Mouse (Mus musculus) heart, adult 2 months (tissue): ENCODE results near the gene Dnajb13. TPM values are rescaled to one million over a fixed set of nuclear protein-coding genes. Genes with fewer than 3 reads are reported as not detected.
A peak's percentile ranks its signal among the peaks of the same experiment; 100 is the strongest.

Experiments used
- DNase-seq, 2 experiments: peaks; one replicate each; pipeline ENCODE4 v3.0.0; 2021
- H3K27ac ChIP-seq: fragments of 200-600 bp; 2 replicates; pipeline ENCODE4 v1.8.1; 2022
- H3K27me3 ChIP-seq: fragments of 200-500 bp; 2 replicates; pipeline ENCODE4 v1.6.1; 2012; ENCODE audit warnings: mild to moderate bottlenecking, low read length, inconsistent platforms, mixed read lengths; ENCODE audit not compliant: control insufficient read depth, insufficient read depth
- H3K36me3 ChIP-seq: fragments of 200-500 bp; 2 replicates; pipeline ENCODE4 v1.6.1; 2012; ENCODE audit warnings: low read length, inconsistent platforms; ENCODE audit not compliant: control insufficient read depth, insufficient read depth
- H3K4me1 ChIP-seq: fragments of 200-500 bp; 2 replicates; pipeline ENCODE4 v1.6.1; 2011; ENCODE audit warnings: low read length; ENCODE audit not compliant: control insufficient read depth, insufficient read depth
- H3K4me3 ChIP-seq: fragments of 200-600 bp; 2 replicates; pipeline ENCODE4 v1.8.1; 2022
- H3K79me2 ChIP-seq: fragments of 200-500 bp; replicated peaks from 2 replicates; pipeline ENCODE4 v1.6.1; 2012; ENCODE audit warnings: mild to moderate bottlenecking, inconsistent platforms, low read length, moderate library complexity, mixed read lengths; ENCODE audit not compliant: control insufficient read depth, insufficient read depth
- H3K9ac ChIP-seq: fragments of 200-500 bp; 2 replicates; pipeline ENCODE4 v1.6.1; 2012; ENCODE audit warnings: low read depth, mild to moderate bottlenecking, control low read depth, inconsistent platforms, low read length, mixed read lengths
- CTCF ChIP-seq: fragments of 200-600 bp; IDR thresholded peaks from 2 replicates; pipeline ENCODE4 v1.8.1; 2022; ENCODE audit warnings: antibody characterized with exemption, mild to moderate bottlenecking, moderate library complexity
- EP300 ChIP-seq: fragments of 200-500 bp; IDR thresholded peaks from 2 replicates; pipeline ENCODE4 v1.6.1; 2011; ENCODE audit warnings: low read depth, low read length, control low read depth; ENCODE audit not compliant: insufficient read depth
- POLR2A ChIP-seq: fragments of 200-500 bp; IDR thresholded peaks from 2 replicates; pipeline ENCODE4 v1.6.1; 2011; ENCODE audit warnings: mild to moderate bottlenecking, low read depth, low read length, control low read depth; ENCODE audit not compliant: insufficient read depth
- WGBS: fragments of 180-500 bp; shearing (Covaris S2); methylation state at CpG from one replicate; pipeline ENCODE4 v1.1.7; 2018; 5-methylcytosine and 5-hydroxymethylcytosine counted together
- intact Hi-C: fragments of 180-260 bp; cut with DNase I; formaldehyde crosslinking; loops from one replicate; pipeline ENCODE4 v1.15.1; 2025
- polyA plus RNA-seq: library from polyadenylated mRNA; depleted of rRNA; stranded (reverse); fragments of >200 nt; gene quantifications from 2 replicates; pipeline ENCODE4 v1.2.3, GENCODE M21; 2012
- total RNA-seq, 2 experiments: library from RNA; stranded (reverse); gene quantifications; 2 replicates each; pipeline ENCODE4 v1.2.3; 2021

The Dnajb13 gene
- total and polyA plus RNA-seq, 3 experiments = 1.2 TPM; not detected in 2

- TF ChIP-seq CTCF = no peak
- TF ChIP-seq EP300 = no peak
- TF ChIP-seq POLR2A = no peak
- Histone ChIP-seq H3K36me3 (no peaks in the 10 kb centered on the region), H3K4me3 (no peak overlapping the region), H3K27ac (no peak overlapping the region), H3K9ac (no peak overlapping the region), H3K4me1 (no peaks in the 10 kb centered on the region), H3K27me3 (no peaks in the 10 kb centered on the region), H3K79me2 (no peaks in the 10 kb centered on the region)
- no peak for DNase-seq
- intact Hi-C loops = no loop called here
- 73% methylated on average over 15 of the region's 15 CpGs for WGBS
These were observed 35.0 kb downstream of the Dnajb13 start for GRCm38 (mm10) chr7:100479823-100480164.

- H3K27ac ChIP-seq = no peak overlapping the region
- H3K4me1 ChIP-seq = no peaks in the 10 kb centered on the region
- DNase-seq = no peak
- no peak overlapping the region for H3K4me3 ChIP-seq
- intact Hi-C loops = no loop called here
- no peak overlapping the region for H3K9ac ChIP-seq
- H3K27me3 ChIP-seq = no peaks in the 10 kb centered on the region
- 79% methylated on average over 20 of the region's 20 CpGs for WGBS
- TF ChIP-seq POLR2A (no peak), CTCF (no peak), EP300 (no peak)
- no peaks in the 10 kb centered on the region for H3K36me3 ChIP-seq
- H3K79me2 ChIP-seq = no peaks in the 10 kb centered on the region
These were observed 35.5 kb downstream of the Dnajb13 start for GRCm38 (mm10) chr7:100479100-100479822.

DNA sequence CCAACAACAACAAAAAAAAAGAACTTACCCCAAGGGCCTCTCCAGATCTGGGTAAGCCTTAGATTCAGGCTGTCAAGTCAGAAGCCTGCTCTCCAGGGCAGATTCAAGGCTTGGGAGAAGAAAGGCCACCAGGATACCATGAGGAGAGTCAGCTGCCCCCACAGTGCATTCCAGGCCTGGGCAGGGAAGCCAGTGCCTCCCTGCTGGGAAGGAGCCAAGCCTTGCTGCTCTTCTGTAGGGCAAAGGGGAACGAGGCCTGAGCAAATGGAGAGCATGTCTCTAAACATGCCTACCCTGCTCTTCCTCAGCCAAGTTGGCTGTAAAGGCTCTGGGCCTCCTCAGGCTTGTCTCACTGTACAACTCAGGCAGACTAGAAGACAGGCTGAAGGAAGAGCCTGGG lies 40.1 kb downstream of the Dnajb13 start:
- peak; percentile 56 to 74 for DNase-seq
- no peaks in the 10 kb centered on the region for H3K79me2 ChIP-seq
- H3K4me3 ChIP-seq = peak overlapping the region; percentile 12; the same call in 1 of the 2 replicates
- TF ChIP-seq CTCF (no peak), EP300 (peak; percentile 66; the same call in 1 of the 2 replicates), POLR2A (0 out of 2 replicates have a peak, but pooled peaks have one; percentile 19)
- H3K4me1 ChIP-seq = peaks cover 2% of the 10 kb centered on the region; the same call in 1 of the 2 replicates
- peak overlapping the region; percentile 1; the same call in 1 of the 2 replicates for H3K9ac ChIP-seq
- 56% methylated on average over 1 of the region's 1 CpGs for WGBS
- no peaks in the 10 kb centered on the region for H3K27me3 ChIP-seq
- H3K36me3 ChIP-seq = no peaks in the 10 kb centered on the region
- H3K27ac ChIP-seq = peak overlapping the region; percentile 83
- intact Hi-C loops = no loop called here

- DNase-seq = no peak
These were observed 40.8 kb downstream of the Dnajb13 start for GRCm38 (mm10) chr7:100473846-100474454.

GRCm38 (mm10) chr7:100472777-100473176 lies 42.0 kb downstream of the Dnajb13 start, which contains the start of gene Ucp3:
Gene Ucp3, plus strand, starts transcription at chr7:100472990.
- Histone ChIP-seq H3K4me1 (peaks cover 2% of the 10 kb centered on the region; the same call in 1 of the 2 replicates), H3K4me3 (peak within 1 kb of the TSS; percentile 46), H3K27ac (peak within 1 kb of the TSS; percentile 83), H3K9ac (peak within 1 kb of the TSS; percentile 67), H3K36me3 (no peaks in the 10 kb centered on the region), H3K79me2 (no peaks in the 10 kb centered on the region), H3K27me3 (no peaks in the 10 kb centered on the region)
- TF ChIP-seq EP300 (0 out of 2 replicates have a peak, but pooled peaks have one; percentile 24), POLR2A (peak; percentile 80), CTCF (no peak)
- peak; percentile 46 to 62 for DNase-seq
- intact Hi-C loops = no loop called here
- WGBS = 59% methylated on average over 6 of the region's 6 CpGs

More at GRCm38 (mm10) chr7:100473846-100474454, 40.8 kb downstream of the Dnajb13 start:
- Histone ChIP-seq H3K4me3 (peak overlapping the region; percentile 46), H3K27ac (peak overlapping the region; percentile 83), H3K27me3 (no peaks in the 10 kb centered on the region), H3K9ac (peak overlapping the region; percentile 25; the same call in 1 of the 2 replicates), H3K36me3 (no peaks in the 10 kb centered on the region), H3K79me2 (no peaks in the 10 kb centered on the region), H3K4me1 (peaks cover 2% of the 10 kb centered on the region; the same call in 1 of the 2 replicates)
- intact Hi-C loops = no loop called here
- WGBS = 37% methylated on average over 9 of the region's 9 CpGs
- TF ChIP-seq CTCF = no peak
- TF ChIP-seq POLR2A = no peak
- TF ChIP-seq EP300 = no peak

GRCm38 (mm10) chr7:100471407-100471797 lies 43.4 kb downstream of the Dnajb13 start:
- Histone ChIP-seq H3K36me3 (no peaks in the 10 kb centered on the region), H3K4me1 (peaks cover 4% of the 10 kb centered on the region; the same call in 1 of the 2 replicates), H3K9ac (no peak overlapping the region), H3K4me3 (no peak overlapping the region), H3K27me3 (no peaks in the 10 kb centered on the region), H3K27ac (no peak overlapping the region; the same call in 1 of the 2 replicates), H3K79me2 (no peaks in the 10 kb centered on the region)
- intact Hi-C loops = no loop called here
- TF ChIP-seq EP300 (no peak), CTCF (no peak), POLR2A (no peak)
- 68% methylated on average over 1 of the region's 1 CpGs for WGBS
- DNase-seq = no peak
